Mouse (Mus musculus): ENCODE measurements around the gene Dnajb2. TPM values are rescaled to one million over a fixed set of nuclear protein-coding genes. Genes with fewer than 3 reads are reported as not detected.

Dnajb2 gene
- polyA plus RNA-seq, 1 experiment, result 54.1 TPM

GRCm38 (mm10) chr1:75277195-75278188, 41.3 kb downstream of the Dnajb2 start:
- H3ac ChIP-seq (ENCODE audit: control insufficient read depth, insufficient read length), result no peak overlapping the region
- H3K27me3 ChIP-seq (ENCODE audit: control insufficient read depth, insufficient read depth, insufficient read length), result peaks cover 5% of the 10 kb centered on the region
- H3K4me3 ChIP-seq, result no peak overlapping the region
- H3K36me3 ChIP-seq (ENCODE audit: control insufficient read depth, insufficient read depth), result no peaks in the 10 kb centered on the region
- H3K4me2 ChIP-seq (ENCODE audit: low read depth), result no peak overlapping the region
- H3K79me2 ChIP-seq (ENCODE audit: control insufficient read depth, insufficient read depth), result no peaks in the 10 kb centered on the region
- TF ChIP-seq CEBPB (IDR thresholded peaks at IDR 0.05; ENCODE audit: insufficient read depth, poor library complexity, severe bottlenecking) (no peak), REST (IDR thresholded peaks at IDR 0.05; ENCODE audit: insufficient read depth, insufficient read length) (peak; percentile 99)

GRCm38 (mm10) chr1:75278228-75278627, 42.0 kb downstream of the Dnajb2 start, which contains the start of gene Resp18:
Gene Resp18, minus strand, starts transcription at chr1:75278415.
- H3K4me3 ChIP-seq, result no peak within 1 kb of the TSS
- no peaks in the 10 kb centered on the region for H3K36me3 ChIP-seq (ENCODE audit: control insufficient read depth, insufficient read depth)
- no peak within 1 kb of the TSS for H3ac ChIP-seq (ENCODE audit: control insufficient read depth, insufficient read length)
- H3K79me2 ChIP-seq (ENCODE audit: control insufficient read depth, insufficient read depth), result no peaks in the 10 kb centered on the region
- H3K27me3 ChIP-seq (ENCODE audit: control insufficient read depth, insufficient read depth, insufficient read length), result peaks cover 5% of the 10 kb centered on the region
- TF ChIP-seq POLR2AphosphoS2 (IDR thresholded peaks at IDR 0.05; ENCODE audit: insufficient read length, low read depth) (no peak), MYOD1 (IDR thresholded peaks at IDR 0.05; ENCODE audit: control insufficient read depth in 1 of 3, insufficient read length in 2 of 3, low read depth in 2 of 3) (no peak), MAX (IDR thresholded peaks at IDR 0.05; ENCODE audit: low read depth) (no peak), POLR2A (IDR thresholded peaks at IDR 0.05; ENCODE audit: insufficient read length, low read depth) (no peak), CEBPB (IDR thresholded peaks at IDR 0.05; ENCODE audit: insufficient read depth, poor library complexity, severe bottlenecking) (no peak)
- H3K4me2 ChIP-seq (ENCODE audit: low read depth), result no peak within 1 kb of the TSS

GRCm38 (mm10) chr1:75283017-75283416, 46.8 kb downstream of the Dnajb2 start:
- Histone ChIP-seq H3K4me3 (no peak overlapping the region), H3K27me3 (ENCODE audit: control insufficient read depth, insufficient read depth, insufficient read length) (peaks cover 5% of the 10 kb centered on the region), H3K36me3 (ENCODE audit: control insufficient read depth, insufficient read depth) (no peaks in the 10 kb centered on the region), H3K79me2 (ENCODE audit: control insufficient read depth, insufficient read depth) (no peaks in the 10 kb centered on the region), H3K4me2 (ENCODE audit: low read depth) (no peak overlapping the region), H3ac (ENCODE audit: control insufficient read depth, insufficient read length) (no peak overlapping the region)
- no peak for TF ChIP-seq CEBPB (IDR thresholded peaks at IDR 0.05; ENCODE audit: insufficient read depth, poor library complexity, severe bottlenecking)
- TF ChIP-seq USF1 (IDR thresholded peaks at IDR 0.05; ENCODE audit: low read depth), result no peak
- no peak for TF ChIP-seq MYOD1 (IDR thresholded peaks at IDR 0.05; ENCODE audit: control insufficient read depth in 1 of 3, insufficient read length in 2 of 3, low read depth in 2 of 3)
- TF ChIP-seq REST (IDR thresholded peaks at IDR 0.05; ENCODE audit: insufficient read depth, insufficient read length), result no peak
- no peak for TF ChIP-seq TCF3 (IDR thresholded peaks at IDR 0.05; ENCODE audit: insufficient read length, low read depth)
- no peak for TF ChIP-seq TCF12 (IDR thresholded peaks at IDR 0.05; ENCODE audit: insufficient read depth, poor library complexity, severe bottlenecking)
- TF ChIP-seq POLR2AphosphoS2 (IDR thresholded peaks at IDR 0.05; ENCODE audit: insufficient read length, low read depth), result no peak
- TF ChIP-seq POLR2A (IDR thresholded peaks at IDR 0.05; ENCODE audit: insufficient read length, low read depth), result no peak
- TF ChIP-seq E2F4 (IDR thresholded peaks at IDR 0.05; ENCODE audit: insufficient read depth), result no peak

- Histone ChIP-seq H3K79me2 (ENCODE audit: control insufficient read depth, insufficient read depth) (no peaks in the 10 kb centered on the region), H3K4me2 (ENCODE audit: low read depth) (no peak overlapping the region), H3K36me3 (ENCODE audit: control insufficient read depth, insufficient read depth) (no peaks in the 10 kb centered on the region), H3K4me3 (no peak overlapping the region), H3ac (ENCODE audit: control insufficient read depth, insufficient read length) (no peak overlapping the region), H3K27me3 (ENCODE audit: control insufficient read depth, insufficient read depth, insufficient read length) (no peaks in the 10 kb centered on the region)
- no peak for TF ChIP-seq REST (IDR thresholded peaks at IDR 0.05; ENCODE audit: insufficient read depth, insufficient read length)
- TF ChIP-seq MAX (IDR thresholded peaks at IDR 0.05; ENCODE audit: low read depth), result no peak
- TF ChIP-seq SRF (IDR thresholded peaks at IDR 0.05; ENCODE audit: control insufficient read depth, insufficient read length, low read depth), result no peak
- no peak for TF ChIP-seq POLR2A (IDR thresholded peaks at IDR 0.05; ENCODE audit: insufficient read length, low read depth)
- TF ChIP-seq POLR2AphosphoS2 (IDR thresholded peaks at IDR 0.05; ENCODE audit: insufficient read length, low read depth), result no peak
- TF ChIP-seq CEBPB (IDR thresholded peaks at IDR 0.05; ENCODE audit: insufficient read depth, poor library complexity, severe bottlenecking), result no peak
- no peak for TF ChIP-seq TCF12 (IDR thresholded peaks at IDR 0.05; ENCODE audit: insufficient read depth, poor library complexity, severe bottlenecking)
- TF ChIP-seq E2F4 (IDR thresholded peaks at IDR 0.05; ENCODE audit: insufficient read depth), result no peak
- TF ChIP-seq MYOG (IDR thresholded peaks at IDR 0.05; ENCODE audit: control insufficient read depth in 1 of 3, insufficient read depth in 1 of 3, insufficient read length in 2 of 3, low read depth in 2 of 3), result no peak
Observed at GRCm38 (mm10) chr1:75284911-75285310, 48.7 kb downstream of the Dnajb2 start.

GRCm38 (mm10) chr1:75289376-75289775, 53.2 kb downstream of the Dnajb2 start:
- no peaks in the 10 kb centered on the region for H3K79me2 ChIP-seq (ENCODE audit: control insufficient read depth, insufficient read depth)
- no peaks in the 10 kb centered on the region for H3K36me3 ChIP-seq (ENCODE audit: control insufficient read depth, insufficient read depth)
- no peak overlapping the region for H3ac ChIP-seq (ENCODE audit: control insufficient read depth, insufficient read length)
- no peak overlapping the region for H3K4me3 ChIP-seq
- TF ChIP-seq CEBPB (IDR thresholded peaks at IDR 0.05; ENCODE audit: insufficient read depth, poor library complexity, severe bottlenecking) (no peak), MAX (IDR thresholded peaks at IDR 0.05; ENCODE audit: low read depth) (no peak), MYOD1 (IDR thresholded peaks at IDR 0.05; ENCODE audit: control insufficient read depth in 1 of 3, insufficient read length in 2 of 3, low read depth in 2 of 3) (no peak)
- no peaks in the 10 kb centered on the region for H3K27me3 ChIP-seq (ENCODE audit: control insufficient read depth, insufficient read depth, insufficient read length)
- no peak overlapping the region for H3K4me2 ChIP-seq (ENCODE audit: low read depth)
